Mouse (Mus musculus) neural tube, postnatal 0 days (tissue): ENCODE data around the gene Thoc5. TPM values are rescaled to one million over a fixed set of nuclear protein-coding genes. Genes with fewer than 3 reads are reported as not detected.

ENCODE experiments used
- microRNA-seq: library from miRNA; unstranded; fragments of <30 nt; microRNA quantifications from one replicate; pipeline ENCODE4, GENCODE M21; 2016
- polyA plus RNA-seq: library from polyadenylated mRNA; unstranded; fragments of >200 nt; fragmentation: Nextera tagmentation; extraction: Ambion mirVana; gene quantifications from 2 replicates; pipeline ENCODE4 v1.2.1, GENCODE M21; 2015

Thoc5 gene
- 31.0 and 32.6 TPM in 2 replicates for polyA plus RNA-seq

DNA sequence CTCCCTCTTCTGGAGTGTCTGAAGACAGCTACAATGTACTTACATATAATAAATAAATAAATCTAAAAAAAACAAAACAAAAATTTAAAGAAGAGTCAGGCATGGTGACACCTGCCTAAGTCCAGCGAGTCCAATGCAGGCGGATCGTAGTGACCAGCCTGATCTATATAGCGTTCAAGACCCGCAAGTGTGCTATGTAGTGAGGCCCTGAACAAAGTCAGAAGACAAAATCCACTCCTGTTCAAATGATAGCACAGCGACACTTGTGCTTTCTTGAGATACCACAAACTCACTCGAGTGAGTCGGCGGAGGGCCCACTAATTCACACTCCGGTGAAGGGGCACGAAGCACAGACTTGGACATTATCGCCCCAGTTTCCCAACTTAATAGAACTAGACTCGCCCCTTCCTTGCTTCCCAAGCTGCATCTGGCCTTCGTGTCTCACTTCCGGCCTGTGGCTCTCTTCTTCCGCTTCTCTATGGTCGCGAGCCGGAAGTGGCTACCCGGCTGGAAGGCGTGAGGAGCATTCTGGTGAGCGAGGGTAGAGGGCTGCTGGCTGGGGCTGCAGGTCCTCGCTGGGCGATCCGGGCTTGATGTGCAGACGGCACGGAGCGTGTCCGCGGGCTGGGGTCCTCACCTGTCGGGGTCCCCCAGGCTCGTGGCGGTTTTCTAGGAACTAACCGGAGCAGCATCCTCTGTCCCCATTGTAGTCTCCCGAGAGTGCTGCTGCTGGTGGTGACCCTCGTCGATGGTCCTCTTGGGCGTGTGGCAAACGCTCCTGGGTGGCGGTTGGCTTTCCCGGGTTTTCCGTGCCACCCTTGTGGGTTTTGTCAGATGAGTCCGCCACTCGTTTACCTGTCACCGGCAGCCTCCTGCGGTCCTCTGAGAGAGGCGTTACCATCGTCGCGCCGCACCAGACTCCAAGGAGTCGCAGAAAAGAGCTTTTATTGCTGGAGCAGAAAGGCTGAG lies at the start of gene Thoc5:
Gene Thoc5, plus strand, starts transcription at position 473 of the 969 bp plus-strand sequence.

DNA sequence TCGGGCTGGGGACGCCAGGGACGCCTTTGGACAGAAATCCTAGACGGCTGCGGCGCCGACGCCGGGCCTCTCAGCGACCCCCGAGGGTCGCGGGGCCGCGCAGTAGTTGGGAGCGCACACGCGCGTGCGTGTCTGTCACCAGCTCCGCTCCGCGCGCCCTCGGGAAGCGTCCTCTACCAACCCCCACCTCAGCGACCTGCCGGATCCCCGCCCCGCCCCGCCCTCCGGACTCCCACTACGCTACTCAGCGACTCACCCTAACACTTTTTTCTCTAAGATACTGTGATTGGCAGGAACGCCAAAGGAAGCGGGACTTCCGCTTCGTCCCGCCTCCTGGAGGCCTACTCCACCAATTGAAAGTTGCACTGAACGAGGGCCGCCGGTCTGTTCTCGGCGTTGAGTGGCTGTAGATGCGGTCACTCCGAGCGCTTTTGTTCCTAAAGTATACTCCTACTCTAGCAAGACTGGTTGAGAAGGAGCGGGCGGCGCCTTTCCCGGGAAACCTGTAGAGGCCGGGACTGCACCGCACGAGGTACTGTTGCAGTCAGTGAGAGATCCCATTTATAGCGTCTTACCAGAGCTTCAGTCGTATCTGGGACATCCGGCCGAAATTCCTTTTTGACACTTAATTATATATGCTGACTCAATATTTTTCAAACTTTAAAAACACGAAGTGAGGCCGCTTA lies 45.7 kb upstream of the Thoc5 start, which contains the start of gene Nf2:
Gene Nf2, minus strand, starts transcription at position 279 of the 686 bp plus-strand sequence.

DNA sequence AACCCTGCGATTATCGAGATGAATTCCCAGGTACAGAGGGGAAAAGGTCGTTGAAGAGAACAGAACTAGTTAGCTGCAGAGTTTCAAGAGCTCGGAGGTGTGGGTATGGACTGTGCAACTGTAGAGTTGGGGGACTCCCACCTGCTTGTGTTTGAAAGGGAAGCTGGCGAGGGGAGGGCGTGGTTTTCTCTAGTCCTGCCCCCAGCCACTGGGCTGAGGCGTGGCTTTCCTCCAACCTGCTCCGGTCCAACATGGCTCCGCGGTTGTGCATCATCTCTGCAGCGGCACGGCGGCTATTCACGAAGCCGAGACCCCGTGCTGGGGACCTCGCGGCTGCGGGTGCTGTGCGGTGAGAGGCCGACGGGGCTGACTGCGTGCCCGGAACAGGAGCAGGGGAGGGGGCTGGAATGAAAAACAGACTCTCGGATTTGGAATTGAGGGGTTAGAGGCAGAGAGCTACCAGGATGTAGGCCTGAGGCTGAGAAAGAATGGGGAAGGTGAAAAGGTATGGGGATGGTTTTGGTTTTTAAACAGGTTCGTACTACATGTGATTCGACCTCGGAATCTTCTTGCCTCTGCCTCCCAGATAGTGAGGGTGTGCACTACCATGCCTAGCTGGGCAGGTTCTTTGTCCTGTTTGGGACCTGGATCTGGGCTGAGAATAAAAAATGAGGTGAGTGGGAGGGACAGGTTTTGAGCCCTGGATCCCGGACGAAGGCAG lies 21.2 kb upstream of the Thoc5 start, which contains the start of gene Nipsnap1:
Gene Nipsnap1, plus strand, starts transcription at position 197 of the 721 bp plus-strand sequence.

DNA sequence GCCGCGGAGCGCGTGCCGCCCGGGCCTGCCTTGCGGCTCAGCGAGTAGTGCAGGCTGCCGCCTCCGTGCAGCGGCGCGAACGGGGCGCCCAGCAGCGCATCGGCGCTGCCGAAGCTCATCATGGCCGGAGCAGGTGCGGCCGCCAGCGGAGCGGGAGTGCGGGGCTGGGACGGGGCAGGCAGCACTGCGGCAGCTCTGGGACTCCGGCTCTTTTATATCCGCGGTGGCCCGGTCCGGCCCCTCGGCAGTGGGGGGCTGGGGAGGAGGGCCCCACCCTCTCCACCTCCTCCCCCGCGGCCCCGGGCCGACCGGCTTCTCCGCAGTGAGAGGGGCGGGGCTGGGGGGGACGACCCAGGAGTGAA lies 52.7 kb downstream of the Thoc5 start, which contains the start of gene Nefh:
Gene Nefh, minus strand, starts transcription at position 252 of the 362 bp plus-strand sequence.

Small RNAs within 50 kb of the gene (microRNA-seq; reads per million reads assigned to microRNA genes)
- gene Mir6918, result not detected

Other genes with a start within 250 kb of the Thoc5 start
- 1,112 and 1,229 TPM in 2 replicates for gene Uqcr10, start 191.0 kb upstream of the Thoc5 start, polyA plus RNA-seq
- 58.3 and 60.3 TPM in 2 replicates for gene Zmat5, start 190.6 kb upstream of the Thoc5 start, polyA plus RNA-seq
- 12.4 and 13.4 TPM in 2 replicates for gene Cabp7, start 148.5 kb upstream of the Thoc5 start, polyA plus RNA-seq
- gene Nf2, start 45.8 kb upstream of the Thoc5 start, polyA plus RNA-seq, result 43.5 and 44.8 TPM in 2 replicates
- gene Nipsnap1, start 21.4 kb upstream of the Thoc5 start, polyA plus RNA-seq, result 110 and 116 TPM in 2 replicates
- 59.7 and 69.0 TPM in 2 replicates for gene Nefh, start 52.7 kb downstream of the Thoc5 start, polyA plus RNA-seq
- 82.9 and 93.1 TPM in 2 replicates for gene Ap1b1, start 91.5 kb downstream of the Thoc5 start, polyA plus RNA-seq
- 5.3 and 6.1 TPM in 2 replicates for gene Rasl10a, start 162.8 kb downstream of the Thoc5 start, polyA plus RNA-seq
- gene Gas2l1, start 170.0 kb downstream of the Thoc5 start, polyA plus RNA-seq, result 26.2 and 27.1 TPM in 2 replicates
- 39.1 and 45.6 TPM in 2 replicates for gene Rhbdd3, start 203.6 kb downstream of the Thoc5 start, polyA plus RNA-seq
- gene Ewsr1, start 203.9 kb downstream of the Thoc5 start, polyA plus RNA-seq, result 328 and 384 TPM in 2 replicates